Mouse (Mus musculus) heart, embryonic 11.5 days (tissue): ENCODE measurements around the gene Resp18. TPM values are rescaled to one million over a fixed set of nuclear protein-coding genes. Genes with fewer than 3 reads are reported as not detected.

ENCODE experiments used
- ATAC-seq: fragments of 200-750 bp; cut with Nextera tagmentation; replicated peaks from 2 replicates; pipeline ENCODE4 v1.8.0; 2017; ENCODE audit warnings: moderate library complexity; ENCODE audit not compliant: insufficient number of reproducible peaks, low FRiP score, low TSS enrichment
- H3K27ac ChIP-seq: fragments of 300-500 bp; sonication (generic); 2 replicates; pipeline ENCODE4 v1.5.1; 2014; ENCODE audit warnings: mild to moderate bottlenecking, low read depth, low read length
- H3K27me3 ChIP-seq: fragments of 300-500 bp; sonication (generic); 2 replicates; pipeline ENCODE4 v1.6.1; 2014; ENCODE audit warnings: mild to moderate bottlenecking, low read length, mixed read lengths; ENCODE audit not compliant: control insufficient read depth, insufficient read depth
- H3K36me3 ChIP-seq: fragments of 300-500 bp; sonication (generic); 2 replicates; pipeline ENCODE4 v1.6.1; 2014; ENCODE audit warnings: mild to moderate bottlenecking, low read length, moderate library complexity, mixed read lengths; ENCODE audit not compliant: control insufficient read depth, insufficient read depth
- H3K4me1 ChIP-seq: fragments of 300-500 bp; sonication (generic); 2 replicates; pipeline ENCODE4 v1.6.1; 2014; ENCODE audit warnings: low read length; ENCODE audit not compliant: control insufficient read depth, insufficient read depth
- H3K4me2 ChIP-seq: fragments of 300-500 bp; sonication (generic); 2 replicates; pipeline ENCODE4 v1.6.1; 2014; ENCODE audit warnings: mild to moderate bottlenecking, moderate library complexity
- H3K4me3 ChIP-seq: fragments of 300-500 bp; sonication (generic); 2 replicates; pipeline ENCODE4 v1.5.1; 2014; ENCODE audit warnings: low read depth, low read length
- H3K9ac ChIP-seq: fragments of 300-500 bp; sonication (generic); 2 replicates; pipeline ENCODE4 v1.6.1; 2014; ENCODE audit warnings: mild to moderate bottlenecking, low read depth, low read length, moderate library complexity
- H3K9me3 ChIP-seq: fragments of 300-500 bp; sonication (generic); replicated peaks from 2 replicates; pipeline ENCODE4 v1.6.1; 2016; ENCODE audit warnings: low read length; ENCODE audit not compliant: control insufficient read depth
- WGBS: fragments of 180-500 bp; shearing (Covaris S2); extraction: QIAGEN DNeasy Blood & Tissue Kit; methylation state at CpG from one replicate; pipeline ENCODE4 v1.1.7; 2014; ENCODE audit not compliant: insufficient replicate concordance; 5-methylcytosine and 5-hydroxymethylcytosine counted together
- polyA plus RNA-seq: library from polyadenylated mRNA; unstranded; fragments of >200 nt; fragmentation: Nextera tagmentation; extraction: Ambion mirVana; gene quantifications from 2 replicates; pipeline ENCODE4 v1.2.1, GENCODE M21; 2014

Gene Resp18
- polyA plus RNA-seq, 1 experiment from 2014 or later = 0.30 TPM

DNA sequence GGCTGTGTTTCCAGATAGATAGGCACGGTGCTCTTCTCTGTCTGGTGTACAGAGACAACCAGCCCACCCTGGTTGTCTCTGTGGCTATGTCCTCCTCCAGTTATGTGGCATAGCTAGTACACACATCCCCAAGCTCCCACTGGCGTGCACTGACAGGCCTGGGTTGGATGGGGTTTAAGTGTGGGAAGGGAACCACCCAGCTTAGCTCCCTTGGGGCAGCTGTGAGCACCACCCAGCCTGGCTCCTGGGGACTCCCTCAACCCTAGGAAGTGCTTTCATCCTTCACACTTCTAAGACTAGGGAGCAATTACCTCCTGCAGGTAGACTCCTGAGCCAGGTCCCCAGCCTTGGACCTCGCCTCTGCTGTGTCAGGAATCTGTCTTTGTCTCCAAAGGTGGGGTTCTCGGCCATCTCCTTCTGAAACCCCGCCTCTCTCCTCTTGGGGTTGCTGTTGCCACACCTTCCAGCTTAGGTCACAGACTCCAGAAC, 46.5 kb downstream of the Resp18 start, which contains the start of gene A630095N17Rik:
A630095N17Rik (minus strand) TSS at position 439 of the 489 bp plus-strand sequence.
- Histone ChIP-seq H3K4me1 (peaks cover 15% of the 10 kb centered on the region), H3K27me3 (0 out of 2 replicates have a peak, but pooled peaks cover 3% of the 10 kb centered on the region), H3K9ac (no peak within 1 kb of the TSS), H3K9me3 (no peaks in the 10 kb centered on the region), H3K27ac (no peak within 1 kb of the TSS), H3K36me3 (no peaks in the 10 kb centered on the region), H3K4me3 (no peak within 1 kb of the TSS), H3K4me2 (no peak within 1 kb of the TSS)
- no peak for ATAC-seq
- 70% methylated on average over 5 of the region's 5 CpGs for WGBS

- WGBS = 66% methylated on average over 4 of the region's 4 CpGs
- no peak overlapping the region for H3K9ac ChIP-seq
- no peak overlapping the region for H3K4me2 ChIP-seq
- peaks cover 15% of the 10 kb centered on the region for H3K4me1 ChIP-seq
- no peak overlapping the region for H3K27ac ChIP-seq
- no peaks in the 10 kb centered on the region for H3K9me3 ChIP-seq
- ATAC-seq = no peak
- H3K36me3 ChIP-seq = no peaks in the 10 kb centered on the region
- H3K27me3 ChIP-seq = 0 out of 2 replicates have a peak, but pooled peaks cover 3% of the 10 kb centered on the region
- no peak overlapping the region for H3K4me3 ChIP-seq
These were observed 47.0 kb downstream of the Resp18 start for GRCm38 (mm10) chr1:75231224-75231623.

DNA sequence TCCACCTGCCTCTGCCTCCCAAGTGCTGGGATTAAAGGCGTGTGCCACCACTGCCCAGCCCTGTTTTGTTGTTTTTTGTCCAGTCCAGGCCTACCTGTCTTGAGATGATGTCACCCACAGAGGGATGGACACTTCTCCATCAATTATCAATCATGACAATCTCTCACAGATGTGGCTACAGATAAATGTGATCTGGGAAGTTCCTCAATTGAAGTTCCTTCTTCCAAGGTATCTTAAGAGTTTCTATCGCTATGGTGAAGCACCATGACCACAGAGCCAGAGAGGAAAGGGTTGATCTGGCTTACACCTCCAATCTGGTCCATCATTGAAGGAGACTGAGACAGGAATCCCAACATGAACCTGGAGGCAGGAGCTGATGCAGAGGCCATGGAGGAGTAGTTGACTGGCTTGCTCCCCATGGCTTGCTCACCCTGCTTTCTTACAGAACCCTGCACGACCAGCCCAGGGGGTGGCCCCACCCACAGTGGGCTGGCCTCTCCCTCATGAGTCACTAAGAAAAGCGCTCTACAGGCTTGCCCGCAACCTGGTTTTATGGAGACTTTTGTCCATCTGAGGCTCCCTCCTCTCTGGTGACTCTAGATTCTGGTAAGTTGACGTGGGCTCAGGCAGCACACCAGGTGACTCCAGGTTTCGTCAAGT, 47.8 kb downstream of the Resp18 start:
- ATAC-seq = no peak
- Histone ChIP-seq H3K4me3 (no peak overlapping the region), H3K27me3 (0 out of 2 replicates have a peak, but pooled peaks cover 3% of the 10 kb centered on the region), H3K4me1 (peaks cover 11% of the 10 kb centered on the region), H3K27ac (no peak overlapping the region), H3K4me2 (no peak overlapping the region), H3K9me3 (no peaks in the 10 kb centered on the region), H3K9ac (no peak overlapping the region), H3K36me3 (no peaks in the 10 kb centered on the region)
- WGBS = 67% methylated on average over 7 of the region's 7 CpGs

DNA sequence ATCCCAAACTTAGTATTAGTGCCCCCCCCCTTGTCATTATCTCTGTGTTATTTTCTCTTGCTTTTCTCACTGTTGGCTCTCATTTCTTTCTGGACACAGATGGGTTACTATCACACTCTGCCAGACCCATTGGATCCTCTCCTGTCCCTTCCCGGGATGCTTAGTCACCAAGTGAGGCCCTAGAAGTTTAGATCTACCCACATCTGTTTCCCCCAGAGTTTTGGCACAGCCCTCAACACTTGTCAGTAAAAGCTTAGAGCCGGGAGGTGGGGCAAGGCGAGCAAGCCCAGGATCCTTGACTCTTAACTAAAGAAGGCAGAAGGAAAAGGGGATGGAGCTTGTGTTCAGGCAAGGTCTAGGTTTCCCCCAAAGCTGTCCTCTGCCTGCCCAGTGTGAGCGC, 49.1 kb downstream of the Resp18 start:
- no peak overlapping the region for H3K4me2 ChIP-seq
- peaks cover 7% of the 10 kb centered on the region; the same call in 1 of the 2 replicates for H3K4me1 ChIP-seq
- WGBS = 55% methylated on average over 4 of the region's 4 CpGs

DNA sequence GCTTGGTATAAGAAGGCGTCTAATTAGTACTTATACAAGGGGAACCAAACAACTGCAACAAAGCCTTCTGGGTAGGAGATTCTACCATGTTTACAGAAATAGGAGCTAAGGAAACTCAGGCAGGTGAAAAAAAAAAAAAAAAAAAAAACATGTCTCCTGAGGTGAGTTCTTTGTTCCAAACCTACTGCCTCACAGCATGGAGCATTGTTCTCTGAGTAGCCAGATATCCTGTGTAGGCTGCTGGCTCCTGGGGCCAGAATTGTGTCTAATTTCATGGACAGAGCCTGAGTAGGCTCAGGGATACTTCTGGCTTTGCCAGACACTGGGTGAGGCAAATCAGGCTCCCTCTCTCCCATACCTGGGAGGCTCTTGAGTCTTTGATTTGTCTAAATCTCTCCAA, 50.6 kb downstream of the Resp18 start:
- Histone ChIP-seq H3K4me3 (no peak overlapping the region), H3K9me3 (no peaks in the 10 kb centered on the region), H3K4me2 (no peak overlapping the region), H3K9ac (no peak overlapping the region), H3K27ac (peak overlapping the region; percentile 46; the same call in 1 of the 2 replicates), H3K4me1 (peaks cover 7% of the 10 kb centered on the region; the same call in 1 of the 2 replicates), H3K36me3 (no peaks in the 10 kb centered on the region), H3K27me3 (0 out of 2 replicates have a peak, but pooled peaks cover 2% of the 10 kb centered on the region)
- 78% methylated on average over 1 of the region's 1 CpGs for WGBS
- ATAC-seq = no peak

More for the DNA sequence above, 49.1 kb downstream of the Resp18 start:
- H3K27me3 ChIP-seq = 0 out of 2 replicates have a peak, but pooled peaks cover 3% of the 10 kb centered on the region
- H3K9me3 ChIP-seq = no peaks in the 10 kb centered on the region
- H3K9ac ChIP-seq = no peak overlapping the region
- no peak overlapping the region for H3K4me3 ChIP-seq
- H3K36me3 ChIP-seq = no peaks in the 10 kb centered on the region
- H3K27ac ChIP-seq = no peak overlapping the region
- no peak for ATAC-seq

GRCm38 (mm10) chr1:75226138-75226537, 52.1 kb downstream of the Resp18 start:
- Histone ChIP-seq H3K27me3 (peaks cover 9% of the 10 kb centered on the region), H3K9me3 (no peaks in the 10 kb centered on the region), H3K9ac (no peak overlapping the region), H3K27ac (no peak overlapping the region), H3K4me2 (no peak overlapping the region), H3K4me3 (no peak overlapping the region), H3K36me3 (no peaks in the 10 kb centered on the region), H3K4me1 (peaks cover 7% of the 10 kb centered on the region; the same call in 1 of the 2 replicates)
- WGBS = 44% methylated on average over 2 of the region's 2 CpGs
- ATAC-seq = no peak

GRCm38 (mm10) chr1:75225473-75225872, 52.7 kb downstream of the Resp18 start:
- Histone ChIP-seq H3K36me3 (no peaks in the 10 kb centered on the region), H3K4me1 (peaks cover 7% of the 10 kb centered on the region; the same call in 1 of the 2 replicates), H3K27ac (no peak overlapping the region), H3K27me3 (peaks cover 15% of the 10 kb centered on the region), H3K9me3 (no peaks in the 10 kb centered on the region), H3K9ac (no peak overlapping the region), H3K4me2 (no peak overlapping the region), H3K4me3 (no peak overlapping the region)
- ATAC-seq = no peak
- 44% methylated on average over 3 of the region's 3 CpGs for WGBS

- Histone ChIP-seq H3K36me3 (no peaks in the 10 kb centered on the region), H3K4me2 (no peak overlapping the region), H3K4me3 (no peak overlapping the region), H3K9ac (no peak overlapping the region), H3K27ac (no peak overlapping the region), H3K27me3 (peaks cover 30% of the 10 kb centered on the region), H3K4me1 (peaks cover 13% of the 10 kb centered on the region), H3K9me3 (no peaks in the 10 kb centered on the region)
- 50% methylated on average over 6 of the region's 6 CpGs for WGBS
- no peak for ATAC-seq
These were observed 54.7 kb downstream of the Resp18 start for GRCm38 (mm10) chr1:75223532-75223931.
